Mouse (Mus musculus): Measurements from ENCODE around the gene Doxl2.

The Doxl2 gene

GRCm38 (mm10) chr6:49011191-49011590 is 36.4 kb downstream of the Doxl2 start:
- no peak for DNase-seq

GRCm38 (mm10) chr6:49013023-49013422 is 38.3 kb downstream of the Doxl2 start:
- DNase-seq = no peak

- no peak for DNase-seq
These were observed 38.7 kb downstream of the Doxl2 start for GRCm38 (mm10) chr6:49013458-49013857.

GRCm38 (mm10) chr6:49017150-49017549 is 42.4 kb downstream of the Doxl2 start:
- DNase-seq = no peak

GRCm38 (mm10) chr6:49019341-49019740 is 44.6 kb downstream of the Doxl2 start:
- no peak for DNase-seq

GRCm38 (mm10) chr6:49021141-49022012 is 46.6 kb downstream of the Doxl2 start:
- DNase-seq = no peak

- no peak for DNase-seq
These were observed 47.6 kb downstream of the Doxl2 start for GRCm38 (mm10) chr6:49022384-49022783.

- no peak for DNase-seq
These were observed 48.6 kb downstream of the Doxl2 start for GRCm38 (mm10) chr6:49023315-49023714.

GRCm38 (mm10) chr6:49025290-49025689 is 50.5 kb downstream of the Doxl2 start:
- DNase-seq = no peak

GRCm38 (mm10) chr6:49026496-49026895 is 51.7 kb downstream of the Doxl2 start:
- DNase-seq = no peak

GRCm38 (mm10) chr6:49028019-49028418 is 53.3 kb downstream of the Doxl2 start:
- no peak for DNase-seq

All from right cerebral cortex, postnatal 14 days (tissue).